Mouse (Mus musculus) liver (tissue): ENCODE data around the gene Srsf4.

Experiments used
- DNase-seq: peaks from one replicate; pipeline ENCODE4 v3.0.0-alpha.2; 2020; ENCODE audit warnings: mixed read lengths

Gene Srsf4

DNA sequence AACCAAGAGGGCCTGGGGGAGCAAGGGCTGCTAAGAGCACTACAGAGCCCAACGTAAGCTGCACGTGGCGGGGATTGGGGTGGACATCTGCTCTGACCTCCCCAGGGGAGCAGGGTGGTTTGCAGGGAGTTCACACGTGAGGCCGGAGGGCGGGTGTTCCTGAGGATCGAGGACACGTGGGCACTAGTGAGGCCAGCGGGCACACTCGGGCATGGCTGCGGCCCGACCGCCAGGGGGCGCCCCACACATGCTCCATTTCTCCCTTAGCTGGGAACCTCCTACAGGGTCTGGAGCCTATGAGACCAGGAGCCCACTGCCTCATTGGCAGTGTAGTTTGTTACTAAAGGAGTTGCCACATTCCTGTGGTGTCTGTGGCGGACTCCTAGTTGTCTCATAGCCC is 43.0 kb downstream of the Srsf4 start:
- peak; percentile 81 for DNase-seq

DNA sequence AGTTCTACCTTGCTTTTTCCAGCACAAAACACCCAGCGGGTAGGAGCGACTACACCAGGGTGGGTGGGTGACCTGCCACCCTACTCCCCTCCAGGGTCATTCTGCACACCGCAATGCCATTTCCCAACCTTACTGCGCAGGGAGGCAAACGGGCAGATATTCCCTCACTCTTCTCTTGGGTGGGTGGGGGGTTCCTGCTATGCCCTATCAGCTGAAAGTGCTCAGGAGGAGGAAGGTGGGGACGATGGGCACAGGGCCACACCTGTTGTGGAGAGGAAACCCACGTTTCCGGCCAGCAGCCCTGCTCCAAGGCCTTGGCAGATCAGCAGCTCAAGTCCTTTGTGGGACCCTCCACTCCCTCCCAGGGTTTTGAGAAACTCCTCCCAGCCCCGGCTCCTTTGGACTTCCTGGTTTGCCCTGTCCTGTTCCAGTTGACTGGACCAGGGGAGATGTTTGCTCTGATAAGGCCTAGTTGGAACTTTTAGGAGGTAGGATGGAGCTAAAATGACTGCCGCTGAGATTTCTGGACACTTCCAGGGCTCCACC is 43.7 kb downstream of the Srsf4 start:
- DNase-seq: no peak

DNA sequence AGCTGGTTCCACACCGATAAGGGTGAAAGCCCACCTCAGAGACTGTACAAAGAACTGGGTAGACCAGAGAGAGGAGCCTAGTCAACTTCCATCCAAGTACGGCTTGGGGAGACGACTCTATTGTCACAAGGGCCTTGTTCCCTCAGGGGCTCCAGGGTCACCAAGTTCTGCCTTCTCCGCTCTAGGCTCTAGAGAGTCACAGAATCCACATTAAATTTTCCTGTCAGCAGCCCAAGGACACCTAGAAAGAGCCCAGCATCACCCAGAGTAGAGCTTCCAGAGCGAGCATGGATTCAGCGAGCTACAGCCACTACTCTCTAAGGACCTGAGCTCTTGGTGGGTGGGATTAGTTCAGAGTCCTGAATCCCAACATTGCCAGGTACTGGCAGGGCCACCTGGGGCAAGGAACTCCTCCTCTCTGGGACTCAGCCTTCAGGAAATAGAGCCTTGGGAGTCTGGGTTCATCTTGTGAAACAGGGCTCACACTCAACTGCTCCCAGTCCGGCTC is 44.7 kb downstream of the Srsf4 start:
- DNase-seq: no peak

DNA sequence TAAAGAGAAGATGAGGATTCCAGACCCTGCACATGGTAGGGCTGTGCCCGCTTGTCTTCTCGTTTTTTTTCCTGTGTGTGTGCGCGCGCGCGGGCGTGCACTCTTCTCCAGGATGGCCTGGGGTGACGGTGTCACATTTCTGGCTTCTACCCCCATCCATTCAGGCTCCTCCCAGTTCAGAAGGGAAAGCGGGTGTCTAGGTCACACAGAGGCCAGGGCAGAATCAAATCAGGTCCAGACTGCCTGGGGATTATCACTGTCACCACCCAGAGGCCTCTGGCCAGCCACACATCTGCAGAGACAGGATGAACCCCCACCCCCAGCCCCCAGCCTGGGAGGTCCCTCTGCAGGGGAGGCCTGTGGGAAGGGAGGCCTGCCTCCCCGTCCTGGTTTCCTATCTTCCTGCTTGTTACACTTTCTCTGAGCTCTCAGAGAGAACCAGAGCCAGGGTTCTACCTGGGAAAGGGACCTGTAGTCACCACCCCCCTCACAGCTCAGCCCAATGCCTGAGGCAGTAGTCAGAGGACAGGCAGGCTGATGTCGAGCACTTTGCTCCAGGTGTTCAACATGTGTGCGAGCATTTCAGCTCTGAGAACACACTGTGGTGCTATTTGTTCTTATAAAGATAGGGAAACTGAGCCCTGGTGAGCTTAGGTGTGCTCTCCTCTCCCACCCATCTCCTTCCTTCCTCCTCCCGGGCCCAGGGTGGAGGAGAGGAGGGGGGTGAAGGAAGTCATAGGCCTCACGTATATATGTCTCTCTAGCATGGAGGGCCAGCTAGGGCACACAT is 45.5 kb downstream of the Srsf4 start:
- peak; percentile 55 for DNase-seq

DNA sequence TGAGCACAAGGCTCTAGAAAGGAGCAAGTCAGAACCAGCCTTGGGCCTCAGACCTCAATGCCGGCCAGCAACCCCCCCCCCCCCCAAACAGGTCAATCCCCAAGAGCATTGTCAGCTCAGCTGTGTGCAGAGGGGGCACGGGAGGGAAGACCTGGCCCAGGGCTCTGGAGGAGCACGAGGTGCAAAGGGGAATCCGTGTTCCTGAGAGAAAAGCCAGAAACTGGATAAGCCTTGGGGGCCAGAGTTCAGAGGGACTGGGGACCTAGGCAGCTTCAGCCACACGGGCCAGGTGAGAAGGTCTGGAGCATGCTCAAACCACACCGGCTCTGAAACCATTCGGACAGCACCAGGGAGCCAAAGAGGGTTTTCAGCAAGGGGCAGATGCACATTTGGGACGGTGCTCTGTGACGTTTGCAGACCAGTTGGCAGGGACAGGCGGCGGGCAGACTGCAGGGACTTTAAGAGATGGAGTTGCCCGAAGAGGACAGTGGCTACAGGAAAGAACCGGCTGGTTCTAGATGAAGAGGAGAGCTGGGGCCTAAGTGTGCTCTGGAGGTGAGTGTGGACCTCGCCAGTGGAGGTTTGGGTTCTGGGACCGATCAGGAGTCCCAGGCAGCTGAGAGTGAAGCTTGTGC is 46.2 kb downstream of the Srsf4 start:
- no peak for DNase-seq

DNA sequence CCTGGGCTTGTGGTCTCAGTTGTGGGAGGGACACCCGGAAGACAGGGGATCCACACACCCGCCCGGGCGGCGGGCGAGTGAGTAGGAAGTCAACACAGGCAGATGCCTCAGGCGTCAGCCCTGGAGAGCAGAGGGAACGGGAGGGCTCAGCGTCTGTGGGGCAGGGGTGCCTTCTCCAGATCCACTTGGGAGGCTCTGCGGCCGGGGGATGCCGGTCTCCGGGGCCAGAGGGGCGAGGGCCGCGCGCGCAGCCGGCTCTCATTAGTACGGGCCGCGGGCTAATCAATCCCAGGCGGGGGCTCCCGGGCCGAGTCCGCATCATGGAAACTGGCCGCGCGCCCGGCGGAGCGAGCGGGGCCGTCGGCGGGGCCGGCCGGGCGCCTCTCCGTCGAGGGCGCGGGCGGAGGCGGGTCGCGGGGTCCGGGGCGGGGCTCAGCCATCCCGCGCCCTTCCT is 46.8 kb downstream of the Srsf4 start:
- DNase-seq: peak; percentile 40

DNA sequence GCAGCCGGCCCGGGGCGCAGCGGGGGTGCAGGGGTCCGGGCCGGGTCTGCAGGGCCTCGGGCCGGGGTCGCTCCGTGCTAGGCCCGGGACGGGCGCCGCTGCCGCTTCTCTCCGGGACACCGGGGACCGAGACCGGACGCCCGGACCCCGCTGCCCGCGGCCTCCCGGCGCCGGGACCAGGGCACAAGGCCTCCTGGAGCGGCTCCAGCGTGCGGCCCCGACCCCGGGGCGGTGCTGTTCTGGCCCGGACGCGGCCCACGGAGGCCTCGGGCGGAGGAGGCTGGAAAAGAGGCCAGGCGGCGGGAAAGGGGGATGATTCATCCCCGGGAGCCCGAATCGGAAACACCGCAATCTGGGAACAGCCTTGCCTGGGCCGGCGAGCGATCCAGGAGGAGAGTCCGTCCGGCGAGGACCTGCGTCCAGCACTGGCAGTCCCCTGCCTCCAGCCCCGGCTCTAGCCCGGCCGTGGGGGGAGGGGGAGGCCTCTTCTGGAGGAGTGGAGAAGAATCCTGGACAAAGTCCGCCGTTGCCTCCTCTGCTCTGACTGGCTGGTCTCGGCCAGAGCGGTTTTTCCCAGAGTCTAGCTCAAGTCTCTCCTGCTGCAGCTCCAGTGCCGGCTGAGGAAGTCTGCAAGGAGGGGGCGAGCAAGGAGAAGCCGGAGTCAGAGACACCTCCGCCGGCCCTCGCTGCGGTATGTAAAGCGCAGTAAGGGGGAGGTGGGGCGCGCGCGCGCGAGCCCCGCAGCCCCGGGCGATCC is 47.4 kb downstream of the Srsf4 start:
- DNase-seq: peak; percentile 57

DNA sequence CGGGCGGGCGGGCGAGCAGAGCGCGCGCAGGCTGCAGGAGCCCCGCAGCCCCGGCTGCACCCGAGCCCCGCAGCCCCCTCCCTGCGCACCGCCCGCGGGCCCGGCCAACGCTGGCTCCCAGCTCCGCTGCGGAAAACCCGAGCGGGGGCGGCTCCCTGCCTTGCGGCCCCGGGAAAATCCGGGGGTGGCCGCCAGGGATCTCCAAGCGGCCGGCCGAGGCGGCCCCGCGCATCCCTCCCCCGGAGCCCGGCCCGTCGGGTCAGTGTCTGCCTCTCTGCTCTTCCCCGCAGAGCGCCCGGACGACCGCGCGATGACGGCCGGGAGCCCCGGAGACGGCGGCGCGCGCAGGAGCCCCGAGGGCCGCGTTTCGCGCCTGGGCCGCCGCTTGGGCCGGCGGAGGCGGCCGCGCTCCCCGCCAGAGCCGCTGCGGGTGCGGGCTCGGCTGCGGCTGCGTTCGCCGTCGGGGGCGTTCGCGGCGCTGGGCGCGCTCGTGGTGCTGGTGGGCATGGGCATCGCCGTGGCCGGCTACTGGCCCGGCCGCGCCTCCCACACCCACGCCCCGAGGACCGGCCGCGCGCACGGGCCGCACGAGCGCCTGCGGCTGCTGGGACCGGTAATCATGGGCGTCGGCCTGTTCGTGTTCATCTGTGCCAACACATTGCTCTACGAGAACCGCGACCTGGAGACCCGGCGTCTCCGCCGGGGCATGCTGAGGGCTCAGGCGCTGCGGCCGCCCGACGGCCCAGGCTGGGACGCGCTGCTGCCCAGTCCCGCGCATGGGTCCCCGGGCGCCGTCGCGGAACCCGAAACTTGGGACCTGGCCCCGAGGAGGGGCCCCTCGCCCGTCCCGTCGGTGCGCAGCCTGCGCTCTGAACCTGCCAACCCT is 48.3 kb downstream of the Srsf4 start, which contains the start of gene Tmem200b:
Gene Tmem200b (plus strand): TSS at position 311 of the 886 bp plus-strand sequence.
- DNase-seq: peak; percentile 53

DNA sequence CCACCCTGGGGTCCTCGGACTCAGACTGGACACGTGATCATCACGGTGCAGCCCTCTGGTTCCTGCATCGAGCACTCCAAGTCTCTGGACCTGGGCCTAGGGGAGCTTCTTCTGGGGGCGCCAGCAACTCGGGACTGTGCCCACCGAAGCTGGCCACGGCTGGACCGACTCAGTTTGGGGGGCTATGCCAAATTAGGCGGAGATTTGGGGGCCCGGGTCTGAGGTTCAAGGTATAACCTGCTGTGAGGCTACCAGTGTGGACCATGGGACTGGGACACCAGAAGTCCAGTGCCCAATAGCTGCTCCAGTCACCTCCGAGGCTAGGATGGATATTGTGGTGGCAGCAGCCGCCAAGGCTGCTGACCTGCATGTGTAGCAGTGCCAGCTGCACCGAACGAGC is 49.0 kb downstream of the Srsf4 start:
- DNase-seq: no peak

DNA sequence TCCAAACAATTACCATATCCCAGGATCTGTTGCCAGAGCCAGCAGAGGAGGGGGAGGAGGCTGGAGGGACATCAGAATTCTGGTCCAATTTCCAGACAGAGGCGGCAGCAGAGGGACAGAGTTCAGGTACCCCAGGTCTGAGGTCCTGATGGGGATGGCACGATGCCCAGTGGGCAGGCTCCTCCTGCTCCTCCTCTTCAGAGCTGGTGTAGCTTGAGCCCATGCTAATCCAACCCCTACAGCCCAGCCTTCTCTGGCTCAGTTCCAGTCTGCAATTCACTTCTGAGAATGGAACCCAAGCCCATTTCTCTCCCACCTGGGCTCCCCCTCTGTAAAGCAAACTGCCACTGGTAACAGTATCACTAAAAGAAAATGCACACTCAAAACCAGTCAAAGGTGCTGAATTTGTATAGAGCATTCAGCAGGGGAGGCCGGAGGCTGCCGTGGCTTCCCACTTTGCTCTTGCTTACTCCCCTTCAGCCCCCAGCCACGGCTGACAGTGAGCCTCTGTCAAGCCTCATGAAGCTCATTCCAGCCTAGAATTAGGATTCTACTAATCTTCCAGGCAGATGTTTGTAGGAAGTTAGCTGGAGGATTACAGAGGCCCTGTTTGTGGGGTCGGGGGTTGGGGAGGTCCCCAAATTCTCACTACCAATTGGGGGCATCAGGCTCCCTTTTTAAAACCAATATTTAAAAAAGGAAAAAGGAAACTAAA is 50.8 kb downstream of the Srsf4 start:
- no peak for DNase-seq

DNA sequence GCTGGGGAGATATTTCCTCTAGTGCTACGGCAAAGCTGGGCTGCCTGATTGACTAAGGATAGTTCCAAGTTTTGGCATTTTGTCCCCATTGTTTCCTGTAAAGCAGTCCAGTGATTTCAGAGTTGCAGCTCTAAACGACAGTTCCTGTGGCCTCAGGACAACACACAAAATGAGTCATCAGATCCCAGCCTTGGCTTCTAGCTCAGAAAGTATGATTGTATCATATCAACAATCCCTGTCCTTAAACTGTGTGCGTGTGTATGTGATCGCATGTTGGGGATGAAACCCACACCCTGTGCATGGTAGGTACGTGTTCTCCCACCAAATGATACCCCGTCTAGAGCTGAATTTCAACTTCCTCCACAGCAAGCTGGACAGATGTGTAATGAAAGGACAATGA is 55.7 kb downstream of the Srsf4 start:
- no peak for DNase-seq

DNA sequence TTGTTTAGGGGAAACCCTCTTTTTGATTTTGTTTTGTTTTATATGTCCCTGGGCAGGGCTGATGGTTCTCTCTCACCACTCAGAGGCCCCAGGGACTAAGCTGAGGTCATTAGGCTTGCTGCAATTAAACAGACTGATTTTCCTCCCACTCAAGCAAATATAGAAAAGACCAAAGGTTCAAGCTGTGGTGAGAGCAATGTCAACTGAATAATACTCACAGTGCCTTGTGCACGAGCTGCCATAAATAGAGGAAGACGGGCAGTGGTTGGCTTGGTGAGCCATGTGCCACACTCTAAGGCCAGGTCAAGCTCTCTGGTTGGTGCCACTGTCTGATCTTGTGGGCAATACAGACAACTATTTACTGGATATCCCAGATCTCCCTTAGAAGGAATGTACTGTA is 66.0 kb downstream of the Srsf4 start:
- DNase-seq: no peak

DNA sequence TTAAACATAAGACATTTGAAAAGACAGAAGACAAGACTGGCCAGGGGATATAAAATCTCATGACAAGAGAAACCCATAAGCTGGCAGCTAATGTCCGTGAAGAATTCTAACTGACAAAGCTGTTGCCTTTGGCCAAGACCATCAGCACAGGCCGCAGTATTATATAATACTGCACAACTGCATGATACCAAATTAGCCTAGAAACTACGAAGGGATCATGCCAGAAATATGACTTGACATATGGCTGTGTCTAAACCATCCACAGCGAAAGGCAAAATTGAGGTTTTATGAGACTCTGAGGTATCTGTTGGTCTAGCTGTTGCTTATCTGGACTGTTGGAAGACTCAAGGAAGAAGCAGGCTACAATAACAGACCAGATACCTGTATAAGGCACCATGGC is 67.4 kb downstream of the Srsf4 start:
- no peak for DNase-seq

DNA sequence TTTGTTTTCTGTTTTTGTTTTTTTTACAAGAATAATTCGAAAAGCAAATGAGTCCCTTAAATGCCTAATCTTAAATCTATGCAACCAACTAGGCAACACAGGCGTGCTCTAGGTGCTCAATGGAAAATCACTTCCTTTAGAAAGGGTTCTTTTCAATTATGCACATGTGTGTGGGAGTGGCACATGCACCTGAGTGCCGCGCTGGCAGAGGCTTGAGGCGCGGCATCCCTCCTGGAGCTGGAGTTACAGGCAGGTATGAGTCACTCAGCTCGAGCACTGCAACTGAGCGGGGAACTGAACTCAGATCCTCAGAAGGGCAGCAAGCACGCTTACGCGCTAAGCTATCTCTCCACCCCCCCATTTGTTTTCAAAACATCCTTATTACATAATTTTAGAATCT is 74.4 kb downstream of the Srsf4 start:
- DNase-seq: no peak

DNA sequence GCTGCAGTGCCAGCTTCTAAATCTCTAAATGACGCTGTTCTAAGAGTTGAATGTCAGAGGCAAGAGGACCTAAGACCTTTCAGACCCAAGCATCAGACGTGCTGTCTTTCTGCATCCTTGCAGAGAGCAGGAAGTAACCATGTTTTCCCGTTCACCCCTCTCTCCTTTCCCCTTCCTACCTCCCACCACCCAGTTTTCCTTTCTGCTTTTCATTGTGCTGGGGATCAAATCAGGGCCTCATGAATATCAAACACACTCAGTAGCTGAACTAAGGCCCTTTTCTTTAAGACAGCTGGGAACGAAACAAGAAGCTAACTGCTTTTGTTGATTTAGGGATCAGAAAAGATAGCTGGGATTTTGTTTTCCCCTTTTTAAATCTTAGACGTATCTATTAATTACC is 76.5 kb downstream of the Srsf4 start:
- DNase-seq: no peak

DNA sequence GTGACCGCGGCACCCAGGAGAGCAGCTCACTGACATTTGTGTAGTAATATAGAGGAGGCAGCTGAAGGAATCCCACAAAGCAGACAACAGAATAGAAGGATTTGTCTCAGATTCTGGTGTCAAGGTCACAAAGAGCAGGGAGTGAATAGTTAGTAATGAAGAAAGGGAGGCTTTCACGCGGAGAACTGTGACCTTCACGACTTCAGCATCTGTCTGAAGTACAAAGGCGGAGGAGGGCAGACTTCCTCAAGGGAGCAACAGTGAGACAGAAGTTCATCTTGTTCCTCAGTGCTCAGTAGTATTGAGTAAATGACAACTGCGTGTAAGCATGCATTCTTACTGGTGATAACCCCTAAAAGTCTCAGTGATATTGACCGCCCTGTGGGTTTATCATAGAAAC is 77.2 kb downstream of the Srsf4 start:
- no peak for DNase-seq
